Comparison of ENCODE assay signal across 13 mouse cellular contexts in genomic region chr10:77272980-77273730, GRCm38 (mm10). TPM values are rescaled to one million over a fixed set of nuclear protein-coding genes. Genes with fewer than 3 reads are reported as not detected.
A peak's percentile ranks its signal among the peaks of the same experiment; 100 is the strongest.
DNase-seq lines count a peak whose midpoint lies in the region; ATAC-seq and TF ChIP-seq lines count a peak whose summit lies in the region.
"Had no signal": no experiment of that assay in that cellular context is flagged by ENCODE, and none has a peak within 500 bp of the region (broad histone marks: within the 10 kb centered on the region; RNA-seq: fewer than 3 reads in every experiment).

No protein-coding gene starts in this region.

- H3K4me3 ChIP-seq in intestine, embryonic 16.5 days (ENCODE audit: low read length) = no peak overlapping the region
- H3K4me3 ChIP-seq in intestine, postnatal 0 days (ENCODE audit: low read depth, low read length) = no peak overlapping the region
- no peak overlapping the region for H3K4me3 ChIP-seq in hindbrain, postnatal 0 days (ENCODE audit: low read length)
- H3K4me3 ChIP-seq: erythroblast, embryonic 14.5 days; liver, embryonic 13.5 days had no signal

- DNase-seq in ES-CJ7 (ENCODE audit: low read depth, low spot score) = peak; percentile 35
- peak; percentile 85 for DNase-seq in cerebellum, adult 11 months
- peak; percentile 72 for DNase-seq in hindbrain, postnatal 0 days (ENCODE audit: low spot score)
- no peak for DNase-seq in kidney, postnatal 4 days
- DNase-seq in kidney, adult 18-20 months = no peak
- DNase-seq: gastrocnemius, postnatal 25 days; liver, embryonic 13.5 days; lung, postnatal 4 days; right cerebral cortex, adult 18-20 months had no signal

- H3K4me1 ChIP-seq in intestine, embryonic 16.5 days (ENCODE audit: control insufficient read depth, insufficient read depth, low read length) = peaks cover 9% of the 10 kb centered on the region
- no peaks in the 10 kb centered on the region for H3K4me1 ChIP-seq in intestine, postnatal 0 days (replicated peaks; ENCODE audit: control insufficient read depth, insufficient read depth, low read length)
- no peaks in the 10 kb centered on the region; the same call in 1 of the 2 replicates for H3K4me1 ChIP-seq in hindbrain, postnatal 0 days (ENCODE audit: insufficient read depth, low read length)

- H3K4me2 ChIP-seq in intestine, embryonic 16.5 days (ENCODE audit: low read depth, low read length) = no peak overlapping the region
- no peak overlapping the region for H3K4me2 ChIP-seq in intestine, postnatal 0 days (replicated peaks; ENCODE audit: low read depth)
- no peak overlapping the region for H3K4me2 ChIP-seq in hindbrain, postnatal 0 days (ENCODE audit: low read depth, low read length)
- H3K4me2 ChIP-seq: liver, embryonic 13.5 days had no signal

- 63% methylated on average over 11 of the region's 11 CpGs for WGBS in intestine, embryonic 16.5 days
- 62% methylated on average over 11 of the region's 11 CpGs for WGBS in intestine, postnatal 0 days
- 53% methylated on average over 11 of the region's 11 CpGs for WGBS in hindbrain, postnatal 0 days

- ATAC-seq in intestine, embryonic 16.5 days = peak; percentile 12; the same call in 1 of the 2 replicates
- ATAC-seq in intestine, postnatal 0 days = no peak
- ATAC-seq in hindbrain, postnatal 0 days = peak; percentile 59

- H3K27ac ChIP-seq in intestine, embryonic 16.5 days (ENCODE audit: low read length) = no peak overlapping the region
- H3K27ac ChIP-seq in intestine, postnatal 0 days (ENCODE audit: low read depth, low read length) = no peak overlapping the region
- H3K27ac ChIP-seq in hindbrain, postnatal 0 days = peak overlapping the region; percentile 63
- H3K27ac ChIP-seq: kidney, postnatal 0 days; liver, embryonic 13.5 days had no signal

- no peak for TF ChIP-seq CTCF in intestine, postnatal 0 days (IDR thresholded peaks at IDR 0.05; ENCODE audit: low read depth)
- no peak for TF ChIP-seq CTCF in hindbrain, postnatal 0 days (IDR thresholded peaks at IDR 0.05; ENCODE audit: low read depth)

- H3K36me3 ChIP-seq in intestine, embryonic 16.5 days (ENCODE audit: control insufficient read depth, insufficient read depth, low read length) = peaks cover 10% of the 10 kb centered on the region
- H3K36me3 ChIP-seq in intestine, postnatal 0 days (ENCODE audit: control insufficient read depth, insufficient read depth) = peaks cover 12% of the 10 kb centered on the region
- peaks cover 6% of the 10 kb centered on the region; the same call in 1 of the 2 replicates for H3K36me3 ChIP-seq in hindbrain, postnatal 0 days (ENCODE audit: insufficient read depth, low read length)

- no peak overlapping the region for H3K9ac ChIP-seq in intestine, embryonic 16.5 days (ENCODE audit: low read depth, low read length)
- no peak overlapping the region for H3K9ac ChIP-seq in intestine, postnatal 0 days (ENCODE audit: low read depth, low read length)
- no peak overlapping the region for H3K9ac ChIP-seq in hindbrain, postnatal 0 days (replicated peaks; ENCODE audit: low read length)
- H3K9ac ChIP-seq: liver, embryonic 13.5 days had no signal

- no peaks in the 10 kb centered on the region for H3K27me3 ChIP-seq in intestine, embryonic 16.5 days (replicated peaks; ENCODE audit: control insufficient read depth, insufficient read depth, low read length)
- H3K27me3 ChIP-seq in intestine, postnatal 0 days (replicated peaks; ENCODE audit: control insufficient read depth, insufficient read depth, low read length) = no peaks in the 10 kb centered on the region
- no peaks in the 10 kb centered on the region for H3K27me3 ChIP-seq in hindbrain, postnatal 0 days (ENCODE audit: insufficient read depth, low read length)

- H3K9me3 ChIP-seq in intestine, embryonic 16.5 days (ENCODE audit: control insufficient read depth, low read length) = no peaks in the 10 kb centered on the region
- H3K9me3 ChIP-seq in intestine, postnatal 0 days (ENCODE audit: control insufficient read depth) = no peaks in the 10 kb centered on the region
- no peaks in the 10 kb centered on the region for H3K9me3 ChIP-seq in hindbrain, postnatal 0 days (ENCODE audit: low read length)
- H3K9me3 ChIP-seq: liver, embryonic 13.5 days had no signal

RNA-seq across cellular contexts. Expression of gene Pofut2, which starts 14.1 kb away (rescaled TPM):
- 101 and 108 TPM in 2 replicates for polyA plus RNA-seq in intestine, embryonic 16.5 days (2015; fragmentation: Nextera tagmentation; extraction: Ambion mirVana)
- polyA plus RNA-seq in intestine, postnatal 0 days (2015; fragmentation: Nextera tagmentation; extraction: Ambion mirVana) = 40.4 and 42.2 TPM in 2 replicates
- total RNA-seq in hindbrain, postnatal 0 days (2014; rRNA removed) = 48.2 and 52.4 TPM in 2 replicates
- 47.0 and 47.7 TPM in 2 replicates for polyA plus RNA-seq in hindbrain, postnatal 0 days (2015; fragmentation: Nextera tagmentation; extraction: Ambion mirVana)

Comparison
In these comparisons a context has a peak if more than half of its experiments do, and no peak if none do; other contexts are left out.
1. DNase-seq: peak in ES-CJ7 (single experiment), cerebellum, adult 11 months (single experiment) and hindbrain, postnatal 0 days (single experiment); none in kidney, postnatal 4 days (0 of 2) and kidney, adult 18-20 months (single experiment).